Mouse (Mus musculus): ENCODE data around the gene Plscr1. TPM values are rescaled to one million over a fixed set of nuclear protein-coding genes. Genes with fewer than 3 reads are reported as not detected.

The Plscr1 gene
- total RNA-seq, 2 experiments from 2014 or later: 0.97 to 1.2 TPM

GRCm38 (mm10) chr9:92305075-92305474 is 55.5 kb downstream of the Plscr1 start:
- DNase-seq: no peak

DNA sequence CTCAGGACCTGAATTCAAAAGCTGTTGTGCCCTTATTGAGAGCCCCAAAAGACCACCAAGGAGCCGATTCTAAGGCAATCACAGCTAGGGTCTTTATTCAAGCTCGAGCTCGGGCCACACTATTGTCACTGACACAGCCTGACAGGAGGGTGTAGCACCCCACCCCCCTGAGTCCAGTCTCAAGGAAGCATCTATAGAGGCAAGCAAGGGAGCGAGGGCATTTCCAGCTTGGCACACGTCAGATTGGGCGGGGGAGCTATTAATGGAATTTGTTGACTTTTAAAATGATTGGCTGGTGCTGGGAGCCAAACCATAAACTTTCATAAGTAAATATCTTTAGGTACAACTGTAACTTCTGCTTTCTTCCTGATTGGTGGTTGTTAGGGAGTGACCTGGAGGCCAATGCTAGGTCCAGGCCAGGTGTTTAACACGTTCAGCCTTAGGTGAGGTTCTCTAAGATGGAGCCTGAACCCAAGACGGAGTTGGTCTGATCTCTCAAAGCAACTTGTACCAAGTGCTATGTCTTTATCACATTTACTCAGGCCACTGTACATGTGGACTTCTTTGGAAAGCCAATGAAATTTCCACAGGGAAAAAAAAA is 56.2 kb downstream of the Plscr1 start:
- DNase-seq: no peak

GRCm38 (mm10) chr9:92309077-92309476 is 59.5 kb downstream of the Plscr1 start, which contains the start of gene 1700057G04Rik:
TSS of gene 1700057G04Rik (plus strand) at chr9:92309377.
- no peak for DNase-seq

DNA sequence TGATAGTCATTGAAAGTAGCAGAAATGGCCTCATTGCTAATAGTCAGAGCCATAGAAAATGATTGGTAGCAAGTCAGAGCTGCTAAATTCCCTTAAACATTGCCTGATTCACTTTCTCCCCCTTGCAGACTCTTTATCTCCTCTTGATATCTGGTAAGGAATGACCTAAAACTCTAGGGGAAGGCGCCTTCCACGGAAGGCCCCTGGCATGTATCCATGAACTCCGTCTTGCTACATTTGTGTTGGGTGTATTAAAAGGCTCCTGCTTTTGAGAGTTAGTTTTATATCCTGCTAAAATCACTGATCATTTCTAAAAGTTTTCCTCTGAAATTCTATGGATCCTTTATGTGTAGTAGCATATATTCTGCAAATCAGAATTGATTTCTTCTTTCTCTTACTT is 67.2 kb downstream of the Plscr1 start:
- no peak for DNase-seq

Small RNA genes lying within 50 kb of the gene (microRNA-seq; reads per million reads assigned to microRNA genes)
- gene Mir6386 (ENCODE audit: borderline replicate concordance in 2 of 2): 0 reads per million in 2 experiments

Other genes starting within 250 kb of the Plscr1 start
- not detected for gene Plscr5, start 56.8 kb upstream of the Plscr1 start, total RNA-seq (2021)
- 1 to 10 TPM; 1.3 to 1.5 TPM for gene Plscr2, start 25.9 kb downstream of the Plscr1 start, total RNA-seq (2021)
- not detected for gene 1700057G04Rik, start 59.6 kb downstream of the Plscr1 start, total RNA-seq (2021)
- 1 to 10 TPM; 3.1 to 3.7 TPM for gene Plscr4, start 207.6 kb downstream of the Plscr1 start, total RNA-seq (2021)